Mouse (Mus musculus) megakaryocyte, embryonic 14.5 days (primary cell): ENCODE measurements at regions not wholly inside any gene's neighbourhood (a gene's known extent, or its start where the extent isn't known, plus 50 kb on each side); places are given as distances from the start of the nearest gene placed in this dataset.

ENCODE experiments used
- H3K27me3 ChIP-seq: replicated peaks from 2 replicates; pipeline ENCODE3; 2012; ENCODE audit warnings: inconsistent platforms
- H3K36me3 ChIP-seq: replicated peaks from 2 replicates; pipeline ENCODE3; 2012; ENCODE audit warnings: low read length, inconsistent platforms, mixed read lengths
- H3K4me1 ChIP-seq: 2 replicates; pipeline ENCODE4 v1.6.1; 2012; ENCODE audit warnings: inconsistent platforms
- H3K4me3 ChIP-seq: replicated peaks from 2 replicates; pipeline ENCODE3; 2012; ENCODE audit warnings: moderate library complexity, mild to moderate bottlenecking, inconsistent platforms
- H3K9me3 ChIP-seq: 2 replicates; pipeline ENCODE4 v1.6.1; 2012; ENCODE audit warnings: inconsistent platforms
- FLI1 ChIP-seq: IDR thresholded peaks from 2 replicates; pipeline ENCODE4 v1.6.1; 2012; ENCODE audit warnings: low read length, inconsistent platforms, mixed read lengths
- GATA1 ChIP-seq: IDR thresholded peaks from 3 replicates; pipeline ENCODE4 v1.6.1; 2012; ENCODE audit warnings: mixed read lengths, low read length, inconsistent platforms, borderline replicate concordance

DNA sequence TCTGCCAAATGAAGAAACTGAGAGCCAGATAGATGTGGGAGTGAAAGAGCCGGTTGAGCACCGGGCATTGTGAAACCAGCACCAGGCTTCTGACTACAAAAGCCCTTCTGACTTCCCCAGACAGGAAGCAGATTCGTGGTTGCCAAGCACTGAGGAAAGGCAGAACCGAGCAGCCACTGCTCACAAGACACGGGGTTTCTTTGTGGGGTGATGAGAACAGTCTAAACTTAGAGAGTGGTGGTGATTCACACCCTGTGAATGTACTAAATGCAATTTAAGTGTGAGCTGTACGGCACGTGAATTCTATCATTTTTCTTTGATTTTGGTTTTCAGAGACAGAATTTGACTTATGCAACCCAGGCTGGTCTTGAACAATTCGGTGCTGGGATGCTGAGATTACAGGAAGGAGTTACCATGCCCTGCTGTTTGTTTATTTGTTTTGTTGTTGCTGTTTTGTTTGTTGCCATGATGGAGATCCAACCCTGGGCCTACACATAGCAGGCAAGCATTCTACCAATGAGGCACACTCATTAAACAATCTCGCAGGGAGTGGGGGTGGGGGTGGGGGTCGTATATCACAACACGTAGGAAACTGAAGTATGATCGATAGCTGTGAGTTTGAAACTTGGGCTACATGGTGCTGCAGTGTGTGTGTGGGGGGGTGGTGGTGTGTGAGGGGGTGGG, 1177.0 kb downstream of the 4930447A16Rik start:
- no peak for TF ChIP-seq FLI1
- no peak for TF ChIP-seq GATA1
- H3K36me3 ChIP-seq = no peaks in the 10 kb centered on the region
- H3K9me3 ChIP-seq = peaks cover 14% of the 10 kb centered on the region
- H3K4me3 ChIP-seq = peak overlapping the region; percentile 33
- H3K4me1 ChIP-seq = peaks cover 16% of the 10 kb centered on the region
- peaks cover 19% of the 10 kb centered on the region for H3K27me3 ChIP-seq

GRCm38 (mm10) chr15:38603918-38604317, 1178.6 kb downstream of the 4930447A16Rik start:
- H3K4me1 ChIP-seq = peaks cover 6% of the 10 kb centered on the region
- TF ChIP-seq GATA1 = no peak
- TF ChIP-seq FLI1 = no peak
- peaks cover 23% of the 10 kb centered on the region for H3K27me3 ChIP-seq
- no peaks in the 10 kb centered on the region for H3K36me3 ChIP-seq
- no peak overlapping the region for H3K4me3 ChIP-seq
- peaks cover 14% of the 10 kb centered on the region for H3K9me3 ChIP-seq

DNA sequence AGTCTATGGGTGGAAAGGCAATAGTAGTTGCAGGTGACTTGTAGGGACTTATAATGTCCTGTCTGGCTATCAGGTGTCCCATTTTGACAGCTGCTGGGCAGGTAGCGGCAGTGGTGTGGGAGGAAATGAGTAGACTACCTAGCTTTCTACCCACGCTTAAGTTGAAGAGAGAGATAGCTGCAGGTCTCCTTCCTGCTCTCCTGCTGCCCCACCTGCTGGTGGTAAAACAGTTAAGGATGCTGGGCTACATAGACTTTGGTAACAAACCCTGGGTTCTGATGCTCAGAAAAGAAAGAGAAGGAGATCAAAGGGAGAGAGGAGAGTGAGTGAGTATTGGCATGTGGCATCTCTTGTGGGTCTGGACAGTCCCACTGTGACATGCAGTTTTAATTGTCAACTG, 1182.0 kb downstream of the 4930447A16Rik start:
- Histone ChIP-seq H3K36me3 (no peaks in the 10 kb centered on the region), H3K9me3 (peaks cover 12% of the 10 kb centered on the region), H3K4me3 (no peak overlapping the region), H3K4me1 (peaks cover under 1% of the 10 kb centered on the region; the same call in 1 of the 2 replicates), H3K27me3 (peaks cover 20% of the 10 kb centered on the region)
- no peak for TF ChIP-seq FLI1
- TF ChIP-seq GATA1 = no peak

DNA sequence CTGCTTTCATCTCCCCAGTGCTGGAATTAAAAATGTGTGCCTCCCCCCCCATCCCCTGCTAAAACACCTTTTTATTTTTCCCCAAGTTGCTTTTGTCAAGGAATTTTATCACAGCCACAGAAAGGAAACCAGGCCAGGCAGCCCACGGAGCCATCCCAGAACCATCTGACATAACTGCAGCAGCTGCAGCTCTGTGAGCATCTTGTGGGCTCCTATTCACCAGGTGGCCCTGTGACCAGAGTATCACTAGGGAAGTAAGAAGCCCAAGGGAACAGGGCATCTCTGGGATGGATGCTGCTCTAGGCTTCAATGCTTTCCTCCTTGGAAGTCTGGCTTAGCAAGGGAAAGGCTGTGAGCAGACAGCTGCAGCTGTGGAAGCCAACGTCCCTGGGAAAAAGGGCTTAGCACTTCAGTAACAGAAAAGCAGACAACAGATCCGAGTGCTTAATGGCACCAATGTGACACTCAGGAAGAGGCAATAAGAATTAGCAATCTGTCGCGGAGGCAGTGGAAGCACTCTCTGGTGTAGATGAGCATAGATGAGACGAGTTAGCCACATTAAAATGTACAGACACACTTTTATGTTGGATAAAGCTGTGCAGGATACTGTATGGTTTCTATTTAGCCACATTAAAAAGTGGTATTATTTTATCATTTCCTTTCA, 1183.0 kb downstream of the 4930447A16Rik start:
- Histone ChIP-seq H3K27me3 (peaks cover 20% of the 10 kb centered on the region), H3K9me3 (peaks cover 16% of the 10 kb centered on the region), H3K4me3 (no peak overlapping the region), H3K36me3 (no peaks in the 10 kb centered on the region), H3K4me1 (no peaks in the 10 kb centered on the region)
- TF ChIP-seq FLI1 = no peak
- no peak for TF ChIP-seq GATA1

GRCm38 (mm10) chr15:38609522-38609921, 1184.2 kb downstream of the 4930447A16Rik start:
- TF ChIP-seq FLI1 (no peak), GATA1 (no peak)
- Histone ChIP-seq H3K27me3 (peaks cover 18% of the 10 kb centered on the region), H3K9me3 (peaks cover 16% of the 10 kb centered on the region), H3K36me3 (no peaks in the 10 kb centered on the region), H3K4me1 (no peaks in the 10 kb centered on the region), H3K4me3 (no peak overlapping the region)
